Mouse (Mus musculus): ENCODE measurements at regions not wholly inside any gene's neighbourhood (a gene's known extent, or its start where the extent isn't known, plus 50 kb on each side); places are given as distances from the start of the nearest gene placed in this dataset.

GRCm38 (mm10) chr2:109484306-109484705, 190.2 kb upstream of the Bdnf start:
- ATAC-seq (ENCODE audit: insufficient number of reproducible peaks, insufficient read depth, low FRiP score, low read depth) = no peak
- H3K27ac ChIP-seq (replicated peaks in 1 of 2; ENCODE audit: control insufficient read depth in 1 of 2, insufficient read depth in 1 of 2, low read depth in 2 of 2, low read length in 2 of 2) = no peak overlapping the region
- H3K27me3 ChIP-seq (ENCODE audit: control insufficient read depth, insufficient read depth, low read length) = no peaks in the 10 kb centered on the region
- H3K4me1 ChIP-seq (ENCODE audit: control insufficient read depth in 2 of 2, insufficient read depth in 2 of 2, low read length in 2 of 2) = no peaks in the 10 kb centered on the region
- 65% methylated on average over 1 of the region's 1 CpGs for WGBS
- no peaks in the 10 kb centered on the region for H3K36me3 ChIP-seq (ENCODE audit: control insufficient read depth, insufficient read depth, low read length)
- no peak overlapping the region for H3K4me3 ChIP-seq (ENCODE audit: control insufficient read depth in 1 of 2, insufficient read depth in 1 of 2, low read depth in 1 of 2, low read length in 2 of 2)
- H3K9me3 ChIP-seq (ENCODE audit: control insufficient read depth, low read length) = peaks cover 5% of the 10 kb centered on the region; the same call in 1 of the 2 replicates
- no peak overlapping the region for H3K9ac ChIP-seq (ENCODE audit: low read length)
- H3K4me2 ChIP-seq (ENCODE audit: low read length) = no peak overlapping the region

GRCm38 (mm10) chr2:109487591-109487990, 186.9 kb upstream of the Bdnf start:
- Histone ChIP-seq H3K9ac (ENCODE audit: low read length) (no peak overlapping the region), H3K36me3 (ENCODE audit: control insufficient read depth, insufficient read depth, low read length) (no peaks in the 10 kb centered on the region), H3K9me3 (ENCODE audit: control insufficient read depth, low read length) (peaks cover 5% of the 10 kb centered on the region; the same call in 1 of the 2 replicates), H3K27ac (replicated peaks in 1 of 2; ENCODE audit: control insufficient read depth in 1 of 2, insufficient read depth in 1 of 2, low read depth in 2 of 2, low read length in 2 of 2) (no peak overlapping the region), H3K4me3 (ENCODE audit: control insufficient read depth in 1 of 2, insufficient read depth in 1 of 2, low read depth in 1 of 2, low read length in 2 of 2) (no peak overlapping the region), H3K4me2 (ENCODE audit: low read length) (no peak overlapping the region), H3K4me1 (ENCODE audit: control insufficient read depth in 2 of 2, insufficient read depth in 2 of 2, low read length in 2 of 2) (no peaks in the 10 kb centered on the region), H3K27me3 (ENCODE audit: control insufficient read depth, insufficient read depth, low read length) (no peaks in the 10 kb centered on the region)
- 68% methylated on average over 1 of the region's 1 CpGs for WGBS
- no peak for ATAC-seq (ENCODE audit: insufficient number of reproducible peaks, insufficient read depth, low FRiP score, low read depth)

- Histone ChIP-seq H3K36me3 (ENCODE audit: control insufficient read depth, insufficient read depth, low read length) (no peaks in the 10 kb centered on the region), H3K9ac (ENCODE audit: low read length) (no peak overlapping the region), H3K27me3 (ENCODE audit: control insufficient read depth, insufficient read depth, low read length) (no peaks in the 10 kb centered on the region), H3K4me1 (ENCODE audit: control insufficient read depth in 2 of 2, insufficient read depth in 2 of 2, low read length in 2 of 2) (no peaks in the 10 kb centered on the region), H3K4me3 (ENCODE audit: control insufficient read depth in 1 of 2, insufficient read depth in 1 of 2, low read depth in 1 of 2, low read length in 2 of 2) (no peak overlapping the region), H3K9me3 (ENCODE audit: control insufficient read depth, low read length) (no peaks in the 10 kb centered on the region), H3K4me2 (ENCODE audit: low read length) (no peak overlapping the region), H3K27ac (replicated peaks in 1 of 2; ENCODE audit: control insufficient read depth in 1 of 2, insufficient read depth in 1 of 2, low read depth in 2 of 2, low read length in 2 of 2) (no peak overlapping the region)
- WGBS = 65% methylated on average over 5 of the region's 5 CpGs
- no peak for ATAC-seq (ENCODE audit: insufficient number of reproducible peaks, insufficient read depth, low FRiP score, low read depth)
Observed at GRCm38 (mm10) chr2:109502186-109502585, 172.3 kb upstream of the Bdnf start.

DNA sequence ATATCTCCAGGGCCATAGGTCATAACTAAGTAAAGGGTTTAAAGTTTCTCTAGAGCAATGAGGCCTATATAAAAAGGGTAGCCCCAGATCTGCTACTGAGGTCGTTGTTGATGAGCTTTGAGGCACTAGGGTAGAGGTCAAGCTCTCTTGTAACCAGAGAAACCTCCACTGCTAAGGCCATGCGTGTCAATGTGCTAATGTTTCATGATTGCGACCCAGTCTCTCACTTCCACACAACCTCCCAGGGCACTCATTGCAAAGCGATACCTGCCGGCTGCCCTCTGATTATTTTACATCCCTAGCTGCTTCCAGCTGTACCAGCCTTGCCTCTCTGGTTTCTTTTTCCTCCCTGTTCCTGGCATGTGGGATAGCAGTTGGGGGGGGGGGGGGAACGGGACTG, 169.6 kb upstream of the Bdnf start:
- no peaks in the 10 kb centered on the region for H3K9me3 ChIP-seq (ENCODE audit: control insufficient read depth, low read length)
- ATAC-seq (ENCODE audit: insufficient number of reproducible peaks, insufficient read depth, low FRiP score, low read depth) = no peak
- no peak overlapping the region for H3K9ac ChIP-seq (ENCODE audit: low read length)
- no peaks in the 10 kb centered on the region for H3K4me1 ChIP-seq (ENCODE audit: control insufficient read depth in 2 of 2, insufficient read depth in 2 of 2, low read length in 2 of 2)
- 72% methylated on average over 5 of the region's 6 CpGs for WGBS
- H3K36me3 ChIP-seq (ENCODE audit: control insufficient read depth, insufficient read depth, low read length) = no peaks in the 10 kb centered on the region
- no peaks in the 10 kb centered on the region for H3K27me3 ChIP-seq (ENCODE audit: control insufficient read depth, insufficient read depth, low read length)
- H3K27ac ChIP-seq (replicated peaks in 1 of 2; ENCODE audit: control insufficient read depth in 1 of 2, insufficient read depth in 1 of 2, low read depth in 2 of 2, low read length in 2 of 2) = no peak overlapping the region
- H3K4me3 ChIP-seq (ENCODE audit: control insufficient read depth in 1 of 2, insufficient read depth in 1 of 2, low read depth in 1 of 2, low read length in 2 of 2) = no peak overlapping the region
- H3K4me2 ChIP-seq (ENCODE audit: low read length) = no peak overlapping the region

DNA sequence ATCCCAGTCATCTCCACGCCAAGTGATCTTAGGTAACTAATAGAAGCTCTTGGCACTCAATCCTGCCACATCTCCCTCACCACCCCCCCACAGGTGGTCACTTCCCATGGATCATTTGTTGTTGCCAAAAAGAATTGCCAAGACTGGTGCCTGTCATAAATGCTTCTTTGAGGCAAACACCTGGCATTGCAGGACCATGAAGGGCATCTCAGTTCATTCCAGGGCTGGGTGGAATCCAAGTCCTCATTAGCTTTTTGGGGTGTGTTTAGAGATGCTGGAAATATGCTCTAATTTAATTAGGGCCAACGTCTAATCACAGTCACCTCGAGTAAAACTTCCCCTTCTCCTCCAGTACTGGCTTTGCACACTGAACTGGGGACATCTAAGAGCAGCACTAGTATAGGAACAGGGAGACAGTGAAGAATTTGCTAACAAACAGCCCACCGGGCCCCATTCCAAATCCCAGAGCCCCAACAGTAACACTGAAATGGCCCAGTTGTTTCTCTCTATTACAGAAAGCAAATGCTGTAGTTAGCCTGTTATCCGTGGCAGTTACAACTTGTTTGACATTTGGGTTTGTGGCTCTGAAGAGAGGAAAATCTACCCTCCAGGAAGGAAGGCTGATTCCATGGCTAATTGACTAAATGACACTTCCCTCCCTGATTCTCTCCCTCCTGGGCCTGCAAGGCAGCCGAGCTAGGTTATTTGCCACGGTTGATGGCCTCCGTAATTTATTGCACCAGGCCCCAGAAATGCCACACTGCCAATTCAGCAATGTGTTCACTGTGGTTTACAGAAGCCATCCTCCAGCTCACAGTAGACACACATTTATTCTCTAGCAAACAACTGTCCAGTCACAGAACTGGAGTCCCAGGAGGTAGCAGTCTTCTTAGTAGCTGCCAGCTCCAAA, 164.2 kb upstream of the Bdnf start:
- Histone ChIP-seq H3K27ac (replicated peaks in 1 of 2; ENCODE audit: control insufficient read depth in 1 of 2, insufficient read depth in 1 of 2, low read depth in 2 of 2, low read length in 2 of 2) (no peak overlapping the region), H3K9ac (ENCODE audit: low read length) (no peak overlapping the region), H3K36me3 (ENCODE audit: control insufficient read depth, insufficient read depth, low read length) (no peaks in the 10 kb centered on the region), H3K27me3 (ENCODE audit: control insufficient read depth, insufficient read depth, low read length) (no peaks in the 10 kb centered on the region), H3K4me2 (ENCODE audit: low read length) (no peak overlapping the region), H3K4me1 (ENCODE audit: control insufficient read depth in 2 of 2, insufficient read depth in 2 of 2, low read length in 2 of 2) (no peaks in the 10 kb centered on the region), H3K4me3 (ENCODE audit: control insufficient read depth in 1 of 2, insufficient read depth in 1 of 2, low read depth in 1 of 2, low read length in 2 of 2) (no peak overlapping the region), H3K9me3 (ENCODE audit: control insufficient read depth, low read length) (no peaks in the 10 kb centered on the region)
- no peak for ATAC-seq (ENCODE audit: insufficient number of reproducible peaks, insufficient read depth, low FRiP score, low read depth)
- WGBS = 69% methylated on average over 8 of the region's 8 CpGs

DNA sequence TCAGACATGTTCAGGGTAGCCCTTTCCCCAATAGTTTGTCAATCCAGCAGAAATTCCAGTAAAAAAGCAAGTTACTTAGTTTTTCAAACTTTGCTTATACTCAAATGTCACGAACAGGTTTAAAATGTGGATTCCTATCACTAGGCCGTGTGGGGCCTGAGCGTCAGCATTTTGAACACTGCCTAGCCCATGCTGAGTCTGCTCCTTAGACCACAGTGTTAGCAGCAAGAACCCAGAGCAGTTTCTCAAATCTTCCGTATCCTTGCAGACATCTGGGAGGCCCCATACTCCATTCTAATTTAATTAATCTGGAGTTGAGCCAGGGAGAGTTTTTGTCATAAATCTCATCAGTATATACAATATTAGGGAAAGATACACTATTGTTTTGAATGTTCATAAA, 163.4 kb upstream of the Bdnf start:
- WGBS = 84% methylated on average over 4 of the region's 4 CpGs
- no peak for ATAC-seq (ENCODE audit: insufficient number of reproducible peaks, insufficient read depth, low FRiP score, low read depth)
- no peak overlapping the region for H3K4me3 ChIP-seq (ENCODE audit: control insufficient read depth in 1 of 2, insufficient read depth in 1 of 2, low read depth in 1 of 2, low read length in 2 of 2)

GRCm38 (mm10) chr2:109519261-109519660, 155.2 kb upstream of the Bdnf start:
- Histone ChIP-seq H3K27ac (replicated peaks in 1 of 2; ENCODE audit: control insufficient read depth in 1 of 2, insufficient read depth in 1 of 2, low read depth in 2 of 2, low read length in 2 of 2) (no peak overlapping the region), H3K36me3 (ENCODE audit: control insufficient read depth, insufficient read depth, low read length) (no peaks in the 10 kb centered on the region), H3K4me2 (ENCODE audit: low read length) (no peak overlapping the region), H3K9ac (ENCODE audit: low read length) (no peak overlapping the region), H3K4me1 (ENCODE audit: control insufficient read depth in 2 of 2, insufficient read depth in 2 of 2, low read length in 2 of 2) (no peaks in the 10 kb centered on the region), H3K9me3 (ENCODE audit: control insufficient read depth, low read length) (no peaks in the 10 kb centered on the region), H3K27me3 (ENCODE audit: control insufficient read depth, insufficient read depth, low read length) (no peaks in the 10 kb centered on the region), H3K4me3 (ENCODE audit: control insufficient read depth in 1 of 2, insufficient read depth in 1 of 2, low read depth in 1 of 2, low read length in 2 of 2) (no peak overlapping the region)
- no peak for ATAC-seq (ENCODE audit: insufficient number of reproducible peaks, insufficient read depth, low FRiP score, low read depth)
- WGBS = 69% methylated on average over 4 of the region's 4 CpGs

More for the DNA sequence above, 163.4 kb upstream of the Bdnf start:
- Histone ChIP-seq H3K36me3 (ENCODE audit: control insufficient read depth, insufficient read depth, low read length) (no peaks in the 10 kb centered on the region), H3K9ac (ENCODE audit: low read length) (no peak overlapping the region), H3K4me2 (ENCODE audit: low read length) (no peak overlapping the region), H3K4me1 (ENCODE audit: control insufficient read depth in 2 of 2, insufficient read depth in 2 of 2, low read length in 2 of 2) (no peaks in the 10 kb centered on the region), H3K9me3 (ENCODE audit: control insufficient read depth, low read length) (no peaks in the 10 kb centered on the region), H3K27ac (replicated peaks in 1 of 2; ENCODE audit: control insufficient read depth in 1 of 2, insufficient read depth in 1 of 2, low read depth in 2 of 2, low read length in 2 of 2) (no peak overlapping the region), H3K27me3 (ENCODE audit: control insufficient read depth, insufficient read depth, low read length) (no peaks in the 10 kb centered on the region)

GRCm38 (mm10) chr2:109520471-109520870, 154.0 kb upstream of the Bdnf start:
- Histone ChIP-seq H3K27me3 (ENCODE audit: control insufficient read depth, insufficient read depth, low read length) (no peaks in the 10 kb centered on the region), H3K9me3 (ENCODE audit: control insufficient read depth, low read length) (no peaks in the 10 kb centered on the region), H3K27ac (replicated peaks in 1 of 2; ENCODE audit: control insufficient read depth in 1 of 2, insufficient read depth in 1 of 2, low read depth in 2 of 2, low read length in 2 of 2) (no peak overlapping the region), H3K4me2 (ENCODE audit: low read length) (no peak overlapping the region), H3K9ac (ENCODE audit: low read length) (no peak overlapping the region), H3K36me3 (ENCODE audit: control insufficient read depth, insufficient read depth, low read length) (no peaks in the 10 kb centered on the region), H3K4me3 (ENCODE audit: control insufficient read depth in 1 of 2, insufficient read depth in 1 of 2, low read depth in 1 of 2, low read length in 2 of 2) (no peak overlapping the region), H3K4me1 (ENCODE audit: control insufficient read depth in 2 of 2, insufficient read depth in 2 of 2, low read length in 2 of 2) (no peaks in the 10 kb centered on the region)
- no peak for ATAC-seq (ENCODE audit: insufficient number of reproducible peaks, insufficient read depth, low FRiP score, low read depth)
- 76% methylated on average over 3 of the region's 3 CpGs for WGBS

All from heart, embryonic 14.5 days (tissue).